Mouse (Mus musculus): ENCODE results near the gene Fas. TPM values are rescaled to one million over a fixed set of nuclear protein-coding genes. Genes with fewer than 3 reads are reported as not detected.

The Fas gene
- polyA plus RNA-seq, 1 experiment: not detected

DNA sequence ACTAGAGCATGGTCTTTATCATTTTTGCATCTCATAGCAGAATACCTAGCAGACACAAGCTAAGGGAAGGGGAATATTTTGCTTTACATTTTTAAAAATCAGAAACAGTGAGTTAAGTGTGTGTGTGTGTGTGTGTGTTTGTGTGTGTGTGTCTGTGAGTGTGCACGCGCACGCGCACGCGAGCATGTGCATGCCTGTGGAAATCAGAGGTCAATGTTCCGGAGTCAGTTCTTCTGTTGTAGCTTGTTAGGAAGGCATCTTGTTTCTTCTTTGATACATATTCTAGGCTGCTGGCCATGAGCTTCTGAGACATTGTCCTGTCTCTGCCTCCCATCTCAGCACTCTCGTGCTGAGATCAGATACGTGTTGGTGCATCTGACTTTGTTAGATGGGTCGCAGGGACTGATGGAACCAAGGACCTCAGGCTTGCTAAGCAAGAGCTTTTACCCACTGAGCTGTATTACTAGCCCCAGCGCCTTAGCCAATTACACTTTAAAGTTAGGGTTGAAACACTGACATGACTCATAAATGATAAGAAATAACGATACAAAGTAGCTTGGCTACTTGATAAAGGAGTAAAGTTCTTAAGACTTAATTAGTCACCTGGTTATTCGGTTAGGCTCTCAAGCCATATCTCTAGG is 19.5 kb upstream of the Fas start:
- Histone ChIP-seq H3K4me3 (ENCODE audit: insufficient read depth, low read depth, low read length) (no peak overlapping the region), H3K4me1 (ENCODE audit: control insufficient read depth, insufficient read depth, low read length) (no peaks in the 10 kb centered on the region), H3K27ac (ENCODE audit: insufficient read depth, low read depth, low read length) (no peak overlapping the region)
- 96% methylated on average over 13 of the region's 13 CpGs for WGBS
- no peak for TF ChIP-seq POLR2A (IDR thresholded peaks at IDR 0.05; ENCODE audit: insufficient read depth, low read depth, low read length)
- no peak for TF ChIP-seq CTCF (IDR thresholded peaks at IDR 0.05; ENCODE audit: insufficient read depth, low read depth, low read length)

DNA sequence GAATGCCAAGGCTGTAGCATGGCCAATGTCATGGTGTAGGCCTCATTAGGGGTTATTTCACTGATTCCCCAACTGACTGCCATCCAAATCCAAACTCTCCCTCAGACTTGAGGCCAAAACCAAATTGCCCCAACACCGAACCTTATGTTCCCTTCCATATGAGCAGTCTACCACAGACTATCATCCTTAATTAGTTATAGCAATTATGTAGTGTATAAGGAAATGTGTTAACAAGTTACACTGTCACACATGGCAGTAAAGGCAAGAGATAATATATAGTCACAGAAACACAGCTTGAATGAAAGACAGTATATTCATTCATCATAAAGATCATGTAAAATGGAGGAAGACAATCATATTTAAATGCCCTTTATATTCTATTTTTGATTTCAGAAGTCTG is 17.4 kb upstream of the Fas start:
- 100% methylated on average over 1 of the region's 1 CpGs for WGBS
- TF ChIP-seq CTCF (IDR thresholded peaks at IDR 0.05; ENCODE audit: insufficient read depth, low read depth, low read length) (no peak), POLR2A (IDR thresholded peaks at IDR 0.05; ENCODE audit: insufficient read depth, low read depth, low read length) (no peak)
- no peak overlapping the region for H3K4me3 ChIP-seq (ENCODE audit: insufficient read depth, low read depth, low read length)
- no peaks in the 10 kb centered on the region for H3K4me1 ChIP-seq (ENCODE audit: control insufficient read depth, insufficient read depth, low read length)
- H3K27ac ChIP-seq (ENCODE audit: insufficient read depth, low read depth, low read length): no peak overlapping the region

DNA sequence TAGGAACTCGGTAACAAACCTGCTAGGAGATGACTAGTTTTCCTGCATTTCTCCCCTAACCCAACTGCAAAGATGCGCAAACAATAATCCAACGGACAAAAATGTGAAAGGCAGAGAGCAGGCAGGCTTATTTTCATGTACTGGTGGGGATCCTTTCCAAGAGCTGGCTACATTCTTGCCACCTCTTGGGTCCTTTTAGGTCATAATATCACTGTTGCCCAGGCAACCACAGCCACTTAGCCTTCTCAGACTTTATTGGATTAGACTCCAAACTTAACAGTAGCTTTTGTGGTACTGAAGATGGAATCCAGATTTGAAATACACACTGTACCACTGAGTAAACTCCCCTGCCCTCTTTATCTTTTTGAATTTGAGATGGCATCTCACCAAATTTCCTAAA is 12.4 kb upstream of the Fas start:
- Histone ChIP-seq H3K4me3 (ENCODE audit: insufficient read depth, low read depth, low read length) (no peak overlapping the region), H3K4me1 (ENCODE audit: control insufficient read depth, insufficient read depth, low read length) (no peaks in the 10 kb centered on the region), H3K27ac (ENCODE audit: insufficient read depth, low read depth, low read length) (no peak overlapping the region)
- no peak for TF ChIP-seq POLR2A (IDR thresholded peaks at IDR 0.05; ENCODE audit: insufficient read depth, low read depth, low read length)
- 52% methylated on average over 3 of the region's 3 CpGs for WGBS

DNA sequence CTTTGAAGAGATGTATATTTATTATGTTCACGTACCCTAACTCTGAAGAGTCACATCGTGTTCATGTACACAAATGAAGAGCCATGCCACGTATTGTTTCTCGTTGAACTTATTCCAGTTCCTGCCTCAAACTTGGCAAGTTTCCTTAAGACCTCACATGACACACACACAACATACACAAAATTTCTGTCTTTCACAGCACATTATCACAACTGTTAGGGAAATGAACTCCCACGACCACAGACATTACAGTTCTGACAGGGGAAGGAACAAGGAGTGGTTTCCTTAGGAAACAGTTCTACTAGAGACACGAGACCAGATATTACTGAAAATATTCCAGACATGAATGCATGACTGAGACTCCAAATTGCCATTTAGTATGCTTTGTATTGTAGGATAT is 6.9 kb upstream of the Fas start:
- TF ChIP-seq POLR2A (IDR thresholded peaks at IDR 0.05; ENCODE audit: insufficient read depth, low read depth, low read length): no peak
- TF ChIP-seq CTCF (IDR thresholded peaks at IDR 0.05; ENCODE audit: insufficient read depth, low read depth, low read length): no peak
- Histone ChIP-seq H3K4me3 (ENCODE audit: insufficient read depth, low read depth, low read length) (no peak overlapping the region), H3K4me1 (ENCODE audit: control insufficient read depth, insufficient read depth, low read length) (no peaks in the 10 kb centered on the region), H3K27ac (ENCODE audit: insufficient read depth, low read depth, low read length) (no peak overlapping the region)
- WGBS: 82% methylated on average over 6 of the region's 6 CpGs

DNA sequence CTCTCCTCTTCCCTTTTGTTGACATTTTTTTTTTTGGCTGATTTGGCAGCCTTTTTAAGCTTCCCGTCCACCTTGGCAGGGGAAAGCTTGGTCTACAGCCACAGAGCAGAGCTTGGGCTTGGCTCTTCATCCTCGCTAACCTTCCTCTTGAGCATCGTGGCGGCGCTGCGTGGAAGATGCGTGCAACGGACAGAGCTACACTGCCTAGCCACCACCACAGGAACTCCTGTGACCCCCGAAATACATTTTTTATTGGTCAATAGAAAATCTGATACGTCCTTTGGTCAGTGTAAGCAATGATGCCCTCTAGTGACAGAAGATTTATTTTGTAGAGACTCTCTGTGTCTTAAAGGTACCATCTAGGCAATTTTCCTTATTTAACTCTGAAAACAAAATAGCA is 6.1 kb upstream of the Fas start:
- no peak for TF ChIP-seq CTCF (IDR thresholded peaks at IDR 0.05; ENCODE audit: insufficient read depth, low read depth, low read length)
- TF ChIP-seq POLR2A (IDR thresholded peaks at IDR 0.05; ENCODE audit: insufficient read depth, low read depth, low read length): no peak
- WGBS: 47% methylated on average over 10 of the region's 10 CpGs
- Histone ChIP-seq H3K4me1 (ENCODE audit: control insufficient read depth, insufficient read depth, low read length) (no peaks in the 10 kb centered on the region), H3K4me3 (ENCODE audit: insufficient read depth, low read depth, low read length) (peak overlapping the region; percentile 9; the same call in 1 of the 2 replicates), H3K27ac (ENCODE audit: insufficient read depth, low read depth, low read length) (no peak overlapping the region)

DNA sequence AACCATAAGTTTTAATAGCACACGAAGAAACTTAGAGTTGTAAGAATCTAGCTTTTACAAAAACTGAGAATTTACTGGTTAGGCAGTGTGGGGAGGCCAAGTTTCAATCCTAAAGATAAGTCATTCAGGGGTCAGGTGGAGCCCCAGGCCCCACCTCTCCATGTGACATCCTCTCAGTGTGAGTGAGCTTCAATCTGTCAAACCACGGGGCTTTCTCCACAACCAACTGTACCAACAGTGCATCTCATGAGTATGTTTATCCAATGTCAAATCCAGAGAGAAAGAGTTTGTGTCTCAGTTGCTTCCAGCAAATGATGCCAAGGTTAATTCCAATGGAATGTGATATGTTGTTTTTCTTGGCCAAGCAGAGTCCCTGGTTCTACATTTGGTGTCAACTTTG is 5.6 kb upstream of the Fas start:
- Histone ChIP-seq H3K4me3 (ENCODE audit: insufficient read depth, low read depth, low read length) (no peak overlapping the region), H3K27ac (ENCODE audit: insufficient read depth, low read depth, low read length) (no peak overlapping the region), H3K4me1 (ENCODE audit: control insufficient read depth, insufficient read depth, low read length) (no peaks in the 10 kb centered on the region)
- no peak for TF ChIP-seq CTCF (IDR thresholded peaks at IDR 0.05; ENCODE audit: insufficient read depth, low read depth, low read length)
- no peak for TF ChIP-seq POLR2A (IDR thresholded peaks at IDR 0.05; ENCODE audit: insufficient read depth, low read depth, low read length)
- WGBS: 61% methylated on average over 2 of the region's 2 CpGs

DNA sequence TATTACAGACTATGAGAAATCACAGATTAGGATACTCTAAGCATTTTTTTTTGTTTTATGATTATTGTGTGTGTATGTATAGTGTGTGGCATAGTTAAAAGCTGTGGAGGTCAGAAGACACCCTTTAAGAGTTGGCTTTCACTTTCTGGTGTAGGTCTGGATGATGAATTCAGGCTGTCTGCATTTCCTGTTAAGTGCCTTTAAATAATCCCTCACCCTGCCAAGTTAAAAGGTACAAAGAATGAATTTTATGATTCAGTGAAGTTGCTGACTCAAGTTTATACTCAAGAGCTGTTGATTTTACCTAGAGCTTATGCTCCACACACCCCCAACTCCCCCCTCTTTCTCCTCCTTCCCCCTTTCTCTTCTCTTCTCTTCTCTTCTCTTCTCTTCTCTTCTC is 3.2 kb upstream of the Fas start:
- Histone ChIP-seq H3K4me3 (ENCODE audit: insufficient read depth, low read depth, low read length) (no peak overlapping the region), H3K4me1 (ENCODE audit: control insufficient read depth, insufficient read depth, low read length) (peaks cover 6% of the 10 kb centered on the region; the same call in 1 of the 2 replicates), H3K27ac (ENCODE audit: insufficient read depth, low read depth, low read length) (no peak overlapping the region)
- TF ChIP-seq POLR2A (IDR thresholded peaks at IDR 0.05; ENCODE audit: insufficient read depth, low read depth, low read length) (no peak), CTCF (IDR thresholded peaks at IDR 0.05; ENCODE audit: insufficient read depth, low read depth, low read length) (no peak)

DNA sequence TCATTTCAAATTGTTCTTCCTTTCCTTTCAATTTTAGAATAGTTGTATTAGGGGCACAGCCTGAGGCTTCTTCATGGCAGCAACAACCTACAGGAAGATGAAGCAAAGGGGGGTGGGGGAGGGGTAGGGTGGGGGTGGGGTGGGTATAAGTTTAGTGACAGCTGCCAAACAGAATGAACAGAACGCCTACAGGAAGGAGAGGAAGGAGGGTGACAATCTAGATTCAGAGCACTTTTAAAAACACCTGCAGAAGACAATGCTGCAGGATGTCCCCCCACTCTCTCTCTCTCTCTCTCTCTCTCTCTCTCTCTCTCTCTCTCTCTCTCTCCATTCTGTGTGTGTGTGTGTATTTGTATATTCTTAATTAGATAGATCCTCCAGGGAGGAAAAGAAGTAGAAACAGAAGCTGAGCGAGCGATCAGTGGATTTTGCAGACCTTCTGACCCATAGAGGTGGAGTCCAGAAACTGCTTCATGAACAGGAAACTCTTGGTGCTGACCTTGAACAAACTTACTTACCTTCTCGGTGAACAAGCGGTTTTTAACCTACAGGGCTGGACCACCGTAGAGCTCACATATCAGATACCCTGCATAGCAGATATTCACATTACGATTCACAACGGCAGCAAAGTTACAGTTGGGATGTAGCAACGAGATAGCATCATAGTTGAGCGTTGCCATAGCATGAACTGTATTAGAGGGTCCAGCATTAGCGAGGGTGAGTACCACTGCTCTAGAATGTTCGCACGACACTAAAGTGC is 2.6 kb upstream of the Fas start:
- TF ChIP-seq POLR2A (IDR thresholded peaks at IDR 0.05; ENCODE audit: insufficient read depth, low read depth, low read length) (no peak), CTCF (IDR thresholded peaks at IDR 0.05; ENCODE audit: insufficient read depth, low read depth, low read length) (no peak)
- no peak overlapping the region for H3K27ac ChIP-seq (ENCODE audit: insufficient read depth, low read depth, low read length)
- H3K4me1 ChIP-seq (ENCODE audit: control insufficient read depth, insufficient read depth, low read length): peaks cover 6% of the 10 kb centered on the region; the same call in 1 of the 2 replicates
- 86% methylated on average over 13 of the region's 13 CpGs for WGBS
- H3K4me3 ChIP-seq (ENCODE audit: insufficient read depth, low read depth, low read length): no peak overlapping the region

DNA sequence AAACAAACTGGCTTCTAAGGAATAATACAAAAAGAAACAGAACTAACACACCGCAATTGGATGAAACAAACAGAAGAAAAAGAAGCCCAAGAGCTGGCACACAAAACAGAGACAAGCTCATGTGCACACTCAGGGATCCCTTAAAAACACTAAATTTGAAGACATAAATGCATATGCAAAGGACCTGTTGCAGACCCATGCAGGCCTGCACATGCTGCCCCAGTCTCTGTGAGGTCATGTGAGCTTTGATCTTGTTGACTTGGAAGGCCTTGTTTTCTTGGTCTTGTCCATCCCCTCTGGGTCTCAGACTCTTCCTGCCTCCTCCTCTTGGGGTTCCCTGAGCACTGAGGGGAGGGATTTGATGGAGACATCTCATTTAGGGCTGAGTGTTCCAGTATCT is 1.8 kb upstream of the Fas start:
- TF ChIP-seq POLR2A (IDR thresholded peaks at IDR 0.05; ENCODE audit: insufficient read depth, low read depth, low read length) (no peak), CTCF (IDR thresholded peaks at IDR 0.05; ENCODE audit: insufficient read depth, low read depth, low read length) (no peak)
- Histone ChIP-seq H3K27ac (ENCODE audit: insufficient read depth, low read depth, low read length) (no peak overlapping the region), H3K4me3 (ENCODE audit: insufficient read depth, low read depth, low read length) (no peak overlapping the region), H3K4me1 (ENCODE audit: control insufficient read depth, insufficient read depth, low read length) (peaks cover 6% of the 10 kb centered on the region; the same call in 1 of the 2 replicates)
- WGBS: 96% methylated on average over 1 of the region's 1 CpGs
